Mouse (Mus musculus): ENCODE measurements around the gene Sh3bgrl2.
A peak's percentile ranks its signal among the peaks of the same experiment; 100 is the strongest.
"Not testable (repeated sequence)": the region's sequence is repeated elsewhere in the genome, so short reads cannot be mapped to it uniquely, and the experiment has no call there.

Sh3bgrl2 gene

DNA sequence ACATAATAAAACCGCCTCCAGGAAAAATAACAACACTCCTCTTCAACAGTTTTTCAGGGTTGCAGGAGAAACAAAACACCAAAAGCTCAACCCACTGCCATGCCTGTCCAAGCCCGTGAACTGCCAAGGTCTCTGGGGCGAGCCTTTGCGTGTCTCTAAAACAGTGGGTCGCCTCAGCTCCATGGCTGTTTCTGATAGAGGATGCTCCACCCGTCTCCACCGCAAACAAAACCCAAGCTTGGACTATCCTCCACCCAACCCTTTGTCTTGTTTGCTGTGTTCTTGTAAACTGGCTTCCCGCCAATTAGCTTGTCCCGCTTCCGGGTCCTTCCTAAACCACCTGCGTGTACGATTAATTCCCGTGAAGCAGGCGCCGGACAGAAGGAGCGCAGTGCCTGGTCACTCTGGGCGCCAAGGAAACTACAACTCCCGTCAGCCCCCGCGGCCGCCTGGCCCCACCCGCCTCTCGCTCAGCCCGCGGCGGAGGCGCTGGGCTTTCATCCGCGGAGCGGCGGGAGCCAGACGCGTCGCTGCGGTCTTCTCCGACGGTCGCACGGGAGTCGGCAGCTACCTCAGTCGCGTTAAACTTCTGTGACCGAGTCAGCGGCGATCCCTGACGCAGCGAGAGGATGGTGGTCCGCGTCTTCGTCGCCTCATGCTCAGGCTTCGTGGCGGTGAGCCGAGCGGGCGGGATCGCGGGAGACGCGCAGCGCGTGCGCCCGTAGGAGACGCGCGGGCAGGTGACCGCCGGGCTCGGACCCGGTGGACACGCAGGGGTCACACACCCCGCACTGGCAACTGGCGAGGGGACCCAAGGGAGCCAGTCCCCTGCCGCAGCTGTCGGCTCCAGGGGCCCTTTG lies at the start of gene Sh3bgrl2:
Gene Sh3bgrl2 (plus strand): TSS at position 498 of the 860 bp plus-strand sequence.
- peak; percentile 96 for ATAC-seq (ENCODE audit: insufficient number of reproducible peaks, low FRiP score, low TSS enrichment)

DNA sequence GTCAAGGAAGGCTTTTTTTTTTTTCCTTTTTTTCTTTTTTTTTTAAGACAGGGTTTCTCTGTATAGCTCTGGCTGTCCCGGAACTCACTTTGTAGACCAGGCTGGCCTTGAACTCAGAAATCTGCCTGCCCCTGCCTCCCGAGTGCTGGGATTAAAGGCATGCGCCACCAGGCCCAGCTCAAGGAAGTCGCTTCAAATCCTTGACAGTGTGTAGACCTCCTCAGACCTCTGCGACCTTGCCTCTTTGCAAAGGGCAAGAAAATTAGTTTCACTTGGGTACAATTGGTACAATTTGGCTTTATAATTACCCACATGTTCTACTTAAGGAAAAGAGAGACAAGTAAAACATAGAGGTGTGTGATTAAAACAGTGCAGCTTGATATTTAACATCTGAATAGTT lies 29.0 kb upstream of the Sh3bgrl2 start:
- ATAC-seq (ENCODE audit: insufficient number of reproducible peaks, low FRiP score, low TSS enrichment), result not testable (repeated sequence)

DNA sequence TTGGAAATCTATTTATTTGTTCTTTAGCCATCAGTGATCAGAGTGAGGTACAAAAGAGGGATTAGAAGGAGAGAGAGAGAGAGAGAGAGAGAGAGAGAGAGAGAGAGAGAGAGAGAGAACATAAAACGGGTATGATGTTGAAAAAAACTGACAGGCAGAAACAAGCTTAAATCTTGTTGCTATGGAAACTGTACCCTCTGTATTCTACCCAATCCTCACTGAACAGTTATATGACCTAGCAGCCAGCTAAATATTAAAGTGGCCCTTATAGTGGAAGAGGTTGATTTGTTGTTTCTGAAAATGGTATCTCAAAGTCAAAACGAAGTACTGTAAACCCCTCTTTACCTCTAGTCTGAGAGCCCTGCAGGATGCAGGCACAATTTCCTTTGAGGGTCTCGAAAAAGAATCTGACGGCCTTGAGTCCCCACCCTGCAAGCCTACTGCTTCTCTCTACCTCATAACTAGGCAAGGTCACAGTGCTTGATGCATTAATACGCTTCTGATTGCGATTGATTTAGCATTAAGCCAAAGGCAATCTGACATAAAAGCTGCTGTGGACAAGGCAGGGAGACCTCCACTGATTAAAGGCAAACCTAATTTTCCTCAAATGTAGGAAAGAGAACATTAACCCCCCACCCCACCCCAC lies 28.5 kb upstream of the Sh3bgrl2 start:
- no peak for ATAC-seq (ENCODE audit: insufficient number of reproducible peaks, low FRiP score, low TSS enrichment)

DNA sequence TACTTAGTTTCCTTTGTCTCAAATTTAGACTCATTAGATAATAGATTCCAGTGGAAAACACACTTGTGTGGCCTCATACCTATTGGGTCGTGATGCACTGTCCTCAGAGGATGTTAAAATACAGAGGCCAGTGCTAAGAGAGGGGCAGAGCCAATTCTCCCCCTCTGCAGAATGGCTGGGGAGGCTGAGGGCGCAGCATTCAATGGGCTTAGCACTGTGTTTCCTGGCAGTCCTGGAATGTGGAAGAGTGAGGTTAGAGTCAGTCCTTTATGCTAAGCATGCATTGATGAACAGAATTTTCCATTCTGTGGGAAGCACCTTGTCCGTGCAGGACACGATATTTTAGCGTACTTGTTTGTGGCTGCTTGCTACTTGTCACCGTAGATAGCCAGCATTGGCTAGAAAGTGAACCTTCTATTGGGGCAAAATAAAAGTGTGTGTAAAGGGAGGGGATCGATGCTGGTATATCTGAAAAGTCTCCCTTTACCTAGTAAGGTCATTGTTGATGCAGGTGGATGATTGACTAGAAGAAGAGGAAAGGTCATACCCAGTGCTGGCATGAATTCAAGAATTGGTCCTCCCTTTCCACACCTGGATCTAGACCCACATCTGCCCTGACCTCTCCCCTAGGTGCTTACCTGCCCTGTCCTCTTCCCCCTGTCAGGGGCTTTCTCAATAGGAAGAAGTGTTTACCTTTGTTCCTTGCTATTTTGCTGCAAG lies 20.6 kb upstream of the Sh3bgrl2 start:
- no peak for ATAC-seq (ENCODE audit: insufficient number of reproducible peaks, low FRiP score, low TSS enrichment)

DNA sequence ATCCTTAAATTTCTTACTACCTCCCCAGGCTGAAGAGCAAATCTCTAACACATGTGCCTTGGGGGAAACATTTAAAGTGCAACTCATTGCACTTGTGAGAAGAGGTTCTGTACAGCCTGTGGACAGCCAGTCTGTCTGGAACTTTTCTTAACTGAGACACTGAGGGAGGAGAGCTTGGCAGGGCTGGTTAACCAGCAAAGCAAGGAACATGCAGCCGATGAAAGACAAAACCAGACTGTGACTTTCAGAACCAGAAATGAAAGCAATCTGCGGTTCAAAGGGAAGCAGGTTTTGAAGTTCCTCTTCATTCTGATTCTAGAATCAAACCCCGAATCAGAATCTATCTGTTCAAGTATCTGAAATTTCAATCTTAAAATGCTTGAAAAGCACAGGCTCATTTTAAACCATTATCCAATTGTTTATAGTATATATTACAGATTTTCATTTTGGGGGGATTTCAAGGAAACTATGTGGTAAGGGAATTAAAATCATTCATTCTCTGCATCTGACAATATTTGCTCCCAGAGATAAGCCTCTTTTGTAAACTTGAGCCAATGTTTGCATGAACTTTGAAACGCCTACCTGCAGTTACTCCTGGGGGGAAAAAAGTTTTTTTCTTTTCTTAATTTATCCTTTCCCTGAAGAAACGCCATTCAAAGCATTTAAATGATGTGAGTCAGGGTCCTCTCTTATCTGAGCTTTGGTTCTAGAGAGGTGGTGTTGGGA lies 14.9 kb upstream of the Sh3bgrl2 start:
- ATAC-seq (ENCODE audit: insufficient number of reproducible peaks, low FRiP score, low TSS enrichment), result no peak

DNA sequence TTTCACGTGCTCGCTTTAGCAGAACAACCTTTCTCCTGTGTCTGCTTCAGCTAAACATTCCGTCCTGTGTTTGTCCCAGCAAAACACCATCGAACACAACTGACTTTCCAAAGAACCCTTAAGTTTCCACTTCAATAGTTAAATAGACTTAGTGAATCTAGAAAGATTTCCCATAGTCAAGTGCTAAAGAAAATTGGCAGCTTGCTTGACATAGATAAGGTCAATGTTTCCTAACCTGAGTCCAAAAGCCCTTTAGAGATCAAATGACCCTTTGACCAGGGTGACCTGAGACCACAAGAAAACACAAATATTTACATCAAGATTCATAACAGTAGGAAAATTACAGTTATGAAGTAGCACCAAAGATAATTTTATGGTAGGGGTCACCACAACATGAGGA lies 11.2 kb upstream of the Sh3bgrl2 start:
- ATAC-seq (ENCODE audit: insufficient number of reproducible peaks, low FRiP score, low TSS enrichment), result no peak

DNA sequence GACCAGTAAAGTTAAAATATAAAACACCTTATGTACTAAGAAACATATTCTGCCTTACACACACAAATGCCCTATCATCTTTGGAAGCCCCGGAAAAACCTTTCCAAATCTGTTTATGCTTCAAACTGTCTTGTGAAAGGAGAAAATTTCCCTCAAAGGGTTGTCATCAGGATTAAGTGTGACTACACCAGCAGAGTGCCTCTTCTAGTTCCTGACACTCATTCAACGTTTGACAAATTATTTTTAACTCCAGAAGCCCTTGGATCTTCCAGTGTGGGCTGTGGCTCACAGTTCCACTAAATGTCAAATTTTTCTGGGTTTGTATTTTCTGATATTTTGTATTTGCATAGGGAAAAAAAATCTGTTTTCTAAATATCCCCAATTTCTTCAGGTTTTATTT lies 10.6 kb upstream of the Sh3bgrl2 start:
- ATAC-seq (ENCODE audit: insufficient number of reproducible peaks, low FRiP score, low TSS enrichment), result no peak

DNA sequence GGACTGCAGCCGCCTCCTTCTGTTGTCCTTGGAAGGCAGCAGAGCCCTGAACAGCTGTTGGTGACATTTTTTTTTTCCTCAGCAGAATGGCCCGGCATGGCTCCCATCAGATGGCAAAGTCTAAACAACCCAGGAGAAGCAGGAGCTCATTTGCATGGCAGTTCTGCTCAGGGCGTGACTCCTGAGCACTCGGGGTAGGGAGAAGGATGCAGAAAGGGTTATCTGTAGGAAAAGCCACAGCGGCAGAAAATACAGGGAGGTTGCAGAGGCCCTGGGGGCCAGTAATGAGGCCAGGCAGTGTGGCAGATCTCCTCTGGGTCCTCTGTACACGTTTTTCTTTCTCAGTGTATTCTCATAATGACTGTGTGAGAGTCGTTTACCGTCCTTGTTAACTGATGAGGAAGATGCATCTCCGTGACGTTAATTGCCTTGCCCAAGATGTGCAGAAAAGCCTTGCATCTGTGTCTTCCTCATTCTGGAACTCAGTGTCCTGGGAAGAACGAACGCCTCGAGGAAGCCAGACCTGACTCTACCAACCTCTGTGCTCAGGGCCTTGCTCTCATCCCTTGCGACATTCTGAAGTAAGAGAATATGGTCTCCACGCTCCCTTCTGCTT lies 10.1 kb upstream of the Sh3bgrl2 start:
- ATAC-seq (ENCODE audit: insufficient number of reproducible peaks, low FRiP score, low TSS enrichment), result no peak

DNA sequence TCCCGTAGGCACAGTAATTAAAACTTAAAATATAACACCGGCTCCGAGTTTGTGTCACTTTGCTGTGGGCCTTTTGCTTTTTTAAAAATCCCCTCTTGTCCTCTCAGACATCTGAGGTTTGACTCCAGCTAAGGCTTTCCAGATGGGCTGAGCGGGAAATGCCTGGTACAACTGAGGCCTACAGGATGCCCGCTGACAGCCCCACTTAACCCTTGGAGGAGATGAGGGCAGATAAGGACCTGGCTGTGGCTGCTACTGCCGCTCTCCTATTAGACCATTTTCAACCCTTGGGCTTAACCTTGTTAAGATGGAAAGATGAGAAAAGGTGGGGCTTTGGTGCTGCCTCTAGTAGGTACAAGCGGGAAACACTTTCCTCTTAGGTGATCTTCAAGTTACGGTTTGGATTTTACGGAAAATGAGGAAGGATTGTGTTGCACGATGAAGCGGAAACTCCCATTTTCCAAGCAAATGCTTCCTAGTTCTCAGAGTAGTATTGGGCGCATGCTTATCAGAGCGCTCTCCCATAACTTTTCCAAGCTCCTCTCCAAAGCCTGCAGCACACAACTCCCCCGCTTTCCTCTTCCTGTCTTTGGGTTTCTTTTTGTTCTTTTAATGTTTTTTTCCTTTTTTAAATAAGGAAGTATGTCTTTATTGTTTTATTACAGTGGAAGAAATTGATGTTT lies 8.2 kb upstream of the Sh3bgrl2 start:
- no peak for ATAC-seq (ENCODE audit: insufficient number of reproducible peaks, low FRiP score, low TSS enrichment)

DNA sequence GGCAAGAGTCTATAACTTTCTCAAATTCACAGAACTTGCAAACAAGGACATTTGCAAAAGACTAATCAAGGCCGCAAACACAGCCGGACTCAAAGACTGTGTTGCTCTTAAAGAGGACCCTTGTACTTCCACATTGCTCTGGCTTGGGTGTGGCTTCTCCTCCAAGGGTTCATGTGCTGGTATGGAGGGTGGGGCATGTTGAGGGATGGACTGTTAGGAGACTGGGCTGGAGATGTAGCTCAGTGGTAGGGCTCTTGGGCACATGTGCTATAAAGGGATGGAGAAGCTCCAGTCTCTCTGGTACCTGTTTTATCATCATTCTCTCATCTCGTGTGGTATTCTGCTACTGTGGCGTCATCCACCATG lies 7.7 kb upstream of the Sh3bgrl2 start:
- ATAC-seq (ENCODE audit: insufficient number of reproducible peaks, low FRiP score, low TSS enrichment), result no peak

DNA sequence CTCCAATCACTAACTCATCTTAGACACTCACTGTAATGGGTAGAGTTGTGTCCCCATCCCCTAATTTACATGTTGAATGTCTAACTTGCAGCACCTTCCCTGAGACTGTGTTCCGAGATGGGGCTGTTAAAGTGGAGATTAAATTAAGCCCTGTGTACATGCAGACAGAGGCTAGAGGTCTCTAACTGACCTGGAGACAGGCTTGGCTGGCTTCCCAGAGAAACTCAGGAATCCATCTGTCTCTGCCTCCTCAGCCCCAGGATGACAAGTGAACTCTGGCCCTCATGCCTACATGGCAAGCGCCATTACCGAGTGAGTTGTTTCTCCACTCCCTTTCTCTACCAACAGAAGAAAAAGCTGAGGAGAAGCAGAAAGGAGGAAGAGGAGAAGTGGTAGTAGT lies 7.2 kb upstream of the Sh3bgrl2 start:
- no peak for ATAC-seq (ENCODE audit: insufficient number of reproducible peaks, low FRiP score, low TSS enrichment)

DNA sequence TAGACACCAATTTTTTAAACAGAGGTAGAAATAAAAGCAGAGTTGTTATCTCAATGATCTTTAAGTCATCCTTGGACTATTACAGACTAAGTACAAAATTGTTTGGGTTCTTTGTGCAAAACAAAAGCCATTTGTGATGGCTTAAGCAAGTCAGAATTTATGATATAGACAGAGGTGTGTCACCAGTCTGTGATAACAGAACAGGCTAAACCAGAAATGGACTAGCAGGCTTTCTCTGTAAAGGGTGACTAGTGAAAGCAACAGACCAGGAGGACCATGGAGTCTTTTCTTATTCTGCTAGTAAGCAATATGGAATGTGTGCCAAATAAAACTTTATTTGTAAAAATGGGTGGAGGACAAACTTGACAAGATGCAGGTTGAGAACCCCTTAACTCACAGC lies 2.9 kb upstream of the Sh3bgrl2 start:
- ATAC-seq (ENCODE audit: insufficient number of reproducible peaks, low FRiP score, low TSS enrichment), result no peak

DNA sequence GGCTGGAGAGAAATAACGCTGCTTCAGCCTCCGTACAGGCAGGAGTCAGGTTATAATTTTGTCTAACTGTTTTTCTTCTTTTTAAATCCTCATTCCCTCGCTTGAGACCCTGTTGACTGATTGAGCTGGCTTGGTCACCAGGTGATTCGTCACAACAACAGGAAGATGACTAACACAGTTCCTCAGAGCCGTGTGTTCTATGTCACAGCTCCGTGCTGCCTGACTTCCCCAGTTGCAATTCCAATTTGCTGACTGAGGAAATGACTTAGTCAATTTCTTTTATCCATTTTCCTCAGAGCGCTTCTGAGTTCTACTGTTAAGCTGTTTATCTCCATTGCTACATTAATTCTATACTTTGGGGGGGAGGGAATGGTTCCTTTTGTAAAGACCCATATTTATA lies 1.8 kb upstream of the Sh3bgrl2 start:
- no peak for ATAC-seq (ENCODE audit: insufficient number of reproducible peaks, low FRiP score, low TSS enrichment)

DNA sequence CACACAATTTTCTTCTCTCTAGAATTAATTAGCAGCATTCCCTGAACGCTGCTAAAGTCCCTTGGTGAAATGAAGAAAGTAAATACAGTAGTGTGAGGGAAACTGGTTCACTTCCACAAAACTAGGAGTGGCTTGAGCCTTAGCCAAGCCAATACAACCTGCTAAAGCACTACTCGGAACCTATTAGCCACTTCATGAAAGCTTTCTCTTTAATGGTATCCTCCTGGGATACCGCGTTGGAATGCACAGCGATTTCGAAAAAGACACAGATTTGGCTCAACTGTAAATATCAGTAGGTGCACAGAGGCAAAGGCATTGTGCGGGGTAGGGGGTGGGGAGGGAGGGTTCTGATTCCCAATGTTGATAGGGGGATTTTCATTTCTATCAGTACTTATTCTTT lies 898 bp upstream of the Sh3bgrl2 start:
- no peak for ATAC-seq (ENCODE audit: insufficient number of reproducible peaks, low FRiP score, low TSS enrichment)

DNA sequence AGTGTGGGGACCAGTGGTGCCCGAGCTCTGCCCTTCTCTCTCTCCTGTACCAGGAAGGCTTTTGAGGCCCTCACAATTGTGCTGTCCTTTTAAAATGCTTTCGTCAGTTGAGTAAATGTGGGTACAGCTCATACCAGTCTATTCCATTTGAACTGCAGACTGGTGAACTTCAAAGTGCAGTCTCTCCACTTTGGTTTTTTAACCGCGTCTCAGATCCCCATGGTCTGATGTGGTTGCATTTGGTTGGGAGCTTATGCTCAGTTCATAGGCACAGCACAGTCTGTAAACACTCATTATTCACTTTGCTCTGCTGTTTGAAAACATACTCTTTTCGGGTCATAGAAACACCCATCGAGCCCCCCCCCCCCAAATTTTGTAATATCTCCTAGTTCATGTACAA lies 1.7 kb downstream of the Sh3bgrl2 start:
- ATAC-seq (ENCODE audit: insufficient number of reproducible peaks, low FRiP score, low TSS enrichment), result no peak

DNA sequence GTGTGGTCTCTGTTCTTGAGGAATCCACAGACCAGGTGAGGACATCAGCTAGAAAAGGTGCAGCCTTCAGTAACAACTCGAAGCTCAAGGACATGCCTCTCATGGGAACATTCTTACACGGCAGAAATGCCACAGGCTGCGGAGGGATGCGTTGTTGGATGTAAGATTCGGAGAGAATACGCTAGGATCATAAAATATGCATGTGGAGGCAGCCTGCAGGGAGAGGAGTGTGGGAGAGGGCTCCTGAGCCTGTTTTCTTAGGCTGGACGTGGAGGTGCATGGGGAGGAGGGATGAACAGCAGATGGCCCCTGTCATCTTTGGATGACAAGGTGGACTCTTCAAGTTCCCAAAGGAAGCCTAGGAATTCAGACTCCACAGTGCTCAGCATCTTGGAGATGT lies 3.0 kb downstream of the Sh3bgrl2 start:
- ATAC-seq (ENCODE audit: insufficient number of reproducible peaks, low FRiP score, low TSS enrichment), result no peak

DNA sequence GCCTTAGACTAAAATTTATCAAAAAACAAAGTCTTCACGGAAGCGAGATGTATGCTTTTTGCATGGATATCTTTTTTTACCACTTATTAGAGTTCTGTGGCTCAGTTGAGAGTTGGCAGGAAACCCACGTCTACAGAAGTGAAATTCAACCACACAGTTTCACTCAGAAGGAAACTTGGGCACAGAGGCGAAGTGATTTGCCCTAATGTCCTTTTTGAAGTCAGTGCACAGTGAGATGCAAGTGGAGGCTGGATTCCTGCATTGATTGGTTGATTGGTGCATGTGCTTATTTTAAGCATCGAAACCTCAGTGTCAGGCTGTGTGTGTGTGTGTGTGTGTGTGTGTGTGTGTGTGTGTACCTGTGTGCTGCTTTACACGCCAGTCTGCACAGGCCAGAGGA lies 3.5 kb downstream of the Sh3bgrl2 start:
- no peak for ATAC-seq (ENCODE audit: insufficient number of reproducible peaks, low FRiP score, low TSS enrichment)

DNA sequence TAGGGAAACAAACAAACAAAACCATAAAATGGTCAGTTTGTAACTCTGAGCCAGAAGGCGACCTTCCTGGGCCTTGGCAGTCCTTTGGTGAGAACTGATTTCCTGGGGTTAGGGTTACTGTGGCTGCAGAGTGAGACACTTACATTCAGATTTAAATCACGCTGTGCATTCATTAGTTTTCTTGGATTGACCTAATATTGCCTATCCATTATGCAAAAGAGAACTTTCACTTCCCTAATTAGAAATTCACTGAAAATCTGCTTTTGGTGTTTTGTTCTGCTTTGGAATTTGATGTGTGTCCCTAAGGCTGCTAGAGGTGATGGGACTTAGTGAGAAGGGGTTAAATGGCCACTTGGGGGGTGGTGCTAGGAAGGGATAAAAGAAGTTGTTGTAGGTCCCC lies 7.5 kb downstream of the Sh3bgrl2 start:
- ATAC-seq (ENCODE audit: insufficient number of reproducible peaks, low FRiP score, low TSS enrichment), result no peak

DNA sequence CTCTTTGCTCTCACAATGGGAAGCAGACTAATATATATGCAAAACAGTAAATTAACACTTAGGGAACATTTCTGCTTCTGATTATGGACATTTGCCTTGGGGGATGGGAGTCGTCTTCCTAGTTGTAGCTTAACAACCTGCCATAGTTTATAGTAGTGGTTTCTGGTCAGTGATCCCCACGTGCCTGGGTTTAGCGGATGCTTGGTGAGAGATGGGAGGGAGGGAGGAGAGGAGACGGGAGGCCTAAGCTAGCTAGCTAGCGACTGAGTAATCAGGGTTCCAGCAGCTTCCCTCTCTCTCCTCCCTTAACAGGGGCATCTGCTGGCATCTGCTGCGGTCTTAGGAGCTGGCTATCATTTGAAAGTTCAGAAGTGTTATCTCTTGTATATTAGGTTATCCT lies 8.1 kb downstream of the Sh3bgrl2 start:
- ATAC-seq (ENCODE audit: insufficient number of reproducible peaks, low FRiP score, low TSS enrichment), result no peak

Measured in cerebellum, adult (tissue).